Mouse (Mus musculus): Measurements from ENCODE around the gene Mier3. TPM values are rescaled to one million over a fixed set of nuclear protein-coding genes. Genes with fewer than 3 reads are reported as not detected.

Gene Mier3
- 29.1 TPM for total RNA-seq (2023)

GRCm38 (mm10) chr13:111680679-111681078, at the start of gene Mier3:
Gene Mier3, plus strand, starts transcription at chr13:111680979.

Other genes with a start within 250 kb of the Mier3 start
- 120 TPM for gene Gpbp1, start 190.9 kb upstream of the Mier3 start, total RNA-seq (2023)
- gene Gm49496, start 131.0 kb upstream of the Mier3 start, total RNA-seq (2023): not detected
- gene Gm10198, start 88.2 kb upstream of the Mier3 start, total RNA-seq (2023): not detected
- 92.2 TPM for gene Map3k1, start 128.0 kb downstream of the Mier3 start, total RNA-seq (2023)